Mouse (Mus musculus) colon, adult 2 months (tissue): ENCODE data around the gene Cmas. TPM values are rescaled to one million over a fixed set of nuclear protein-coding genes. Genes with fewer than 3 reads are reported as not detected.

ENCODE experiments used
- polyA plus RNA-seq: library from polyadenylated mRNA; depleted of rRNA; stranded (reverse); fragments of >200 nt; gene quantifications from 2 replicates; pipeline ENCODE4 v1.2.3, GENCODE M21; 2012; rRNA removed

Gene Cmas
- 186 and 208 TPM in 2 replicates for polyA plus RNA-seq

DNA sequence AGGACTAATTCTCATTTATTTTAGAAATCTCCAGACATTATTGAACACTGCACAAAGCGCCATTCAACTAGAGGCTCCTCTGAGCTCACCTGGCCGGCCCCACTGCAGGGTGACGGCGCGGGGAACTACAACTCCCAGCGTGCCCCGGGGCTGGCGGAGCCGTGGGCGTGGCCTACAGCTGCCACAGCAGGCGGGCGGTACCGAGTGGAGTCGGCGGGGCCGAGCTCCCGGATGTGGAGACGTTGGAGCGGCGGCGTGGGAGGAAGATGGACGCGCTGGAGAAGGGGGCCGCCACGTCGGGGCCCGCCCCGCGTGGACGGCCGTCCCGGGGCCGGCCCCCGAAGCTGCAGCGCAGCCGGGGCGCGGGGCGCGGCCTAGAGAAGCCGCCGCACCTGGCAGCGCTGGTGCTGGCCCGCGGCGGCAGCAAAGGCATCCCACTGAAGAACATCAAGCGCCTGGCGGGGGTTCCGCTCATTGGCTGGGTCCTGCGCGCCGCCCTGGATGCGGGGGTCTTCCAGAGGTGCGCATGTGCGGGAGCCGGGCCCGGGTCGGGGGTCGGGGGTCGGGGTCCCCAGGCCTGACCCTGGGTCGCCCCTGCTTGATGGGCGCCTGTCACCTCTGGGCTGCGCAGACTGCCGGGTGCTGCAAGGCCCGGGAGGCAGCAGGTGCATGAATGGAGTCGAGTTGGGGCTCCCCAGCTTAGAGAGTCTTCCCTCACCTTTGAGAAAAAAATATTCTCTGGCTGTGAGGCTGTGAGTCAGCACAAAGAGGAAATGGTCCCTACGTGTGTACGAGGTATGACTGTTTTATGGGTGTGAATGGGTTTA is at the start of gene Cmas:
Gene Cmas, plus strand, starts transcription at position 180 of the 827 bp plus-strand sequence.

DNA sequence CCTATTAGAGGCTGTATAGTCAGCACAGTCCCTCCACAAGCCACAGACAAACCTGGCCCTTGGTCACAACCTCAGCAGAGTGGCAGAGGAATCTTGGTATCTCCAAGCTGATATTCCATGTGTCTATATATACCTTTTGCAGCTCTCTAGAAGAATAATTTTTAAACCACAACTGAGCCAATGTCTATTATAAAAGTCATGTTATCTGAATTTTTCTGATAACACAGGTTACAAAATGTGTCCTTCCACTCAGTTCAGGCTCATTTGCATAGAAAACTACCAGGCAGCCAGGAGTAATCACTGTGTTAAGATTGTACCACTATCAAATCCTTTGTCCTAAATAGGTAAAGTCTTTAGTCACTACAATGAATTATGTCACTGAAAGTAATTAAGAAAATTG is 47.9 kb downstream of the Cmas start, which contains the start of gene Sult6b2:
Gene Sult6b2, minus strand, starts transcription at position 101 of the 400 bp plus-strand sequence.

Other genes starting within 250 kb of the Cmas start
- gene Ldhb, start 248.7 kb upstream of the Cmas start, polyA plus RNA-seq: 18.1 and 19.0 TPM in 2 replicates
- 15.9 and 18.3 TPM in 2 replicates for gene Kcnj8, start 185.1 kb upstream of the Cmas start, polyA plus RNA-seq
- gene Abcc9, start 54.4 kb upstream of the Cmas start, polyA plus RNA-seq: 4.0 and 4.4 TPM in 2 replicates
- not detected in 2 replicates for gene Sult6b2, start 47.8 kb downstream of the Cmas start, polyA plus RNA-seq
- gene St8sia1, start 207.8 kb downstream of the Cmas start, polyA plus RNA-seq: 0.06 and 0.21 TPM in 2 replicates